Mouse (Mus musculus) spleen, adult 2 months (tissue): ENCODE measurements around the gene Abcg2.
"Not testable (repeated sequence)": the region's sequence is repeated elsewhere in the genome, so short reads cannot be mapped to it uniquely, and the experiment has no call there.

Experiments used
- CTCF ChIP-seq: fragments of 200-500 bp; IDR thresholded peaks from 2 replicates; pipeline ENCODE4 v1.5.1; 2011; ENCODE audit warnings: mild to moderate bottlenecking, inconsistent platforms; ENCODE audit not compliant: insufficient read depth, insufficient read length, insufficient replicate concordance; ENCODE audit errors: extremely low read depth
- POLR2A ChIP-seq: fragments of 200-500 bp; IDR thresholded peaks from 2 replicates; pipeline ENCODE4 v1.6.1; 2011; ENCODE audit warnings: low read depth, low read length, inconsistent platforms

GRCm38 (mm10) chr6:58540263-58540662 is 44.1 kb upstream of the Abcg2 start:
- TF ChIP-seq POLR2A, CTCF: not testable (repeated sequence)
